Mouse (Mus musculus): ENCODE data around the gene Utf1. TPM values are rescaled to one million over a fixed set of nuclear protein-coding genes. Genes with fewer than 3 reads are reported as not detected.

Gene Utf1
- not detected in 2 replicates for polyA plus RNA-seq (2014; fragmentation: Nextera tagmentation; extraction: Ambion mirVana)

- no peak within 1 kb of the TSS for H3K27ac ChIP-seq (ENCODE audit: low read depth, low read length)
- H3K4me1 ChIP-seq (ENCODE audit: control insufficient read depth, insufficient read depth, low read length) = peaks cover 2% of the 10 kb centered on the region; the same call in 1 of the 2 replicates
- no peaks in the 10 kb centered on the region for H3K36me3 ChIP-seq (ENCODE audit: control insufficient read depth, insufficient read depth, low read length)
- H3K4me2 ChIP-seq (ENCODE audit: low read depth) = peak within 1 kb of the TSS; percentile 34
- H3K4me3 ChIP-seq (ENCODE audit: low read depth, low read length) = peak within 1 kb of the TSS; percentile 22
- no peaks in the 10 kb centered on the region for H3K9me3 ChIP-seq (ENCODE audit: control insufficient read depth, low read length)
- ATAC-seq (ENCODE audit: insufficient read depth, low FRiP score, low TSS enrichment) (no peak), DNase-seq (ENCODE audit: low spot score) (no peak)
- no peak within 1 kb of the TSS for H3K9ac ChIP-seq (ENCODE audit: low read length)
- under 1% methylated on average over 59 of the region's 59 CpGs for WGBS
- H3K27me3 ChIP-seq (ENCODE audit: control insufficient read depth, insufficient read depth, low read length) = peaks cover 58% of the 10 kb centered on the region
Measured at GRCm38 (mm10) chr7:139943674-139944281, at the start of gene Utf1. TSS of gene Utf1 (plus strand) at chr7:139943789.

GRCm38 (mm10) chr7:139894655-139895557 lies 48.7 kb upstream of the Utf1 start, which contains the start of gene Kndc1:
TSS of gene Kndc1 (plus strand) at chr7:139894696.
- Histone ChIP-seq H3K27ac (ENCODE audit: low read depth, low read length) (no peak within 1 kb of the TSS), H3K4me1 (ENCODE audit: control insufficient read depth, insufficient read depth, low read length) (no peaks in the 10 kb centered on the region; the same call in 1 of the 2 replicates), H3K4me2 (ENCODE audit: low read depth) (peak within 1 kb of the TSS; percentile 83), H3K27me3 (ENCODE audit: control insufficient read depth, insufficient read depth, low read length) (peaks cover 30% of the 10 kb centered on the region), H3K9ac (ENCODE audit: low read length) (peak within 1 kb of the TSS; percentile 56), H3K9me3 (ENCODE audit: control insufficient read depth, low read length) (no peaks in the 10 kb centered on the region), H3K4me3 (ENCODE audit: low read depth, low read length) (peak within 1 kb of the TSS; percentile 47), H3K36me3 (ENCODE audit: control insufficient read depth, insufficient read depth, low read length) (no peaks in the 10 kb centered on the region)
- under 1% methylated on average over 42 of the region's 50 CpGs for WGBS
- DNase-seq (ENCODE audit: low spot score) (peak; percentile 66), ATAC-seq (ENCODE audit: insufficient read depth, low FRiP score, low TSS enrichment) (peak; percentile 69)

DNA sequence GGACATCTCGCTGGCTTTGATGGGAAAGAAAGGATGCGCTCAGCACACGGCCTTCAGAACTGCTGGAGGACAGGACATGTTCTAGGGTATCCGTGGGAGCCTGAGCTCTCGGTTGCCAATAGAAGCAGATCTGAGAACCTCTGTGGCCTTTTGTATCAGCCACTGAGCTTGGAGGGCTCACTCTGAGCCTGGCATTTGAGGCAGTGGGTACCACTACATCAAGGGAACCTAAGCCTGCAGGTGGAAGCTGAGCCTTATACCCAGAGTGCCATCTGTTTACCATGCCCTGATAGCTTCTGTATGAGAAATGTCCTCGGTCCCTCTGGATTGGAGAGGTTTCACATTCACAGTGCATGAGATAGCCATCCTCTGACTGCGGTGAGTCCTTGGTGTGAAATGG lies 47.3 kb upstream of the Utf1 start:
- WGBS = 73% methylated on average over 7 of the region's 7 CpGs
- H3K4me2 ChIP-seq (ENCODE audit: low read depth) = no peak overlapping the region

GRCm38 (mm10) chr7:139896796-139897195 lies 46.8 kb upstream of the Utf1 start:
- Histone ChIP-seq H3K4me3 (ENCODE audit: low read depth, low read length) (no peak overlapping the region), H3K9me3 (ENCODE audit: control insufficient read depth, low read length) (no peaks in the 10 kb centered on the region), H3K4me2 (ENCODE audit: low read depth) (no peak overlapping the region), H3K27ac (ENCODE audit: low read depth, low read length) (no peak overlapping the region), H3K9ac (ENCODE audit: low read length) (no peak overlapping the region), H3K4me1 (ENCODE audit: control insufficient read depth, insufficient read depth, low read length) (no peaks in the 10 kb centered on the region; the same call in 1 of the 2 replicates), H3K27me3 (ENCODE audit: control insufficient read depth, insufficient read depth, low read length) (peaks cover 30% of the 10 kb centered on the region), H3K36me3 (ENCODE audit: control insufficient read depth, insufficient read depth, low read length) (no peaks in the 10 kb centered on the region)
- WGBS = 83% methylated on average over 7 of the region's 7 CpGs
- DNase-seq (ENCODE audit: low spot score) = no peak
- ATAC-seq (ENCODE audit: insufficient read depth, low FRiP score, low TSS enrichment) = no peak

More for the DNA sequence above, 47.3 kb upstream of the Utf1 start:
- H3K27ac ChIP-seq (ENCODE audit: low read depth, low read length) = no peak overlapping the region
- H3K36me3 ChIP-seq (ENCODE audit: control insufficient read depth, insufficient read depth, low read length) = no peaks in the 10 kb centered on the region
- DNase-seq (ENCODE audit: low spot score) = no peak
- no peak overlapping the region for H3K9ac ChIP-seq (ENCODE audit: low read length)
- ATAC-seq (ENCODE audit: insufficient read depth, low FRiP score, low TSS enrichment) = no peak
- no peaks in the 10 kb centered on the region; the same call in 1 of the 2 replicates for H3K4me1 ChIP-seq (ENCODE audit: control insufficient read depth, insufficient read depth, low read length)
- peaks cover 30% of the 10 kb centered on the region for H3K27me3 ChIP-seq (ENCODE audit: control insufficient read depth, insufficient read depth, low read length)
- H3K4me3 ChIP-seq (ENCODE audit: low read depth, low read length) = no peak overlapping the region
- H3K9me3 ChIP-seq (ENCODE audit: control insufficient read depth, low read length) = no peaks in the 10 kb centered on the region

DNA sequence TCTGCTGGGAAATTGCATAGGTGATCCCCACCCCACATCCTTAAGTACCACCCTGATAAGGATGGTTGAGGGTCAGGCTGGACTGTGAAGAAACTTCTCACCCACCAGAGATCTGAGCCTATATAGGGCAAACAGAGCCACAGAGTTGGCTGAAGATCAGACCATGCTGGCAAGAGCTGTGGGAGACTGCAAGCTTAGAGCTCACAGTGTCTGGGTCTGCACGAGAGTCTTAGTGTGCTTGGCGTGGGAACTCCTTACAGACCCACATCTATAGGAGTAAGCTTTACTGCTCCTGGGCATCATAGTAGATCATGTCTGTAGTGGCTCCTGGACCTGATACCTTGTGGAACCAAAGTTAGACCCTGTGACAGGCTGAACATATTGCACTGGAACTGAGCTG lies 45.0 kb upstream of the Utf1 start:
- no peaks in the 10 kb centered on the region for H3K36me3 ChIP-seq (ENCODE audit: control insufficient read depth, insufficient read depth, low read length)
- no peaks in the 10 kb centered on the region for H3K9me3 ChIP-seq (ENCODE audit: control insufficient read depth, low read length)
- no peaks in the 10 kb centered on the region; the same call in 1 of the 2 replicates for H3K4me1 ChIP-seq (ENCODE audit: control insufficient read depth, insufficient read depth, low read length)
- H3K4me3 ChIP-seq (ENCODE audit: low read depth, low read length) = no peak overlapping the region
- no peak overlapping the region for H3K9ac ChIP-seq (ENCODE audit: low read length)
- peaks cover 23% of the 10 kb centered on the region for H3K27me3 ChIP-seq (ENCODE audit: control insufficient read depth, insufficient read depth, low read length)
- 90% methylated on average over 2 of the region's 2 CpGs for WGBS
- ATAC-seq (ENCODE audit: insufficient read depth, low FRiP score, low TSS enrichment) = no peak
- H3K4me2 ChIP-seq (ENCODE audit: low read depth) = no peak overlapping the region
- DNase-seq (ENCODE audit: low spot score) = no peak
- no peak overlapping the region for H3K27ac ChIP-seq (ENCODE audit: low read depth, low read length)

GRCm38 (mm10) chr7:139899505-139899904 lies 44.1 kb upstream of the Utf1 start:
- H3K27me3 ChIP-seq (ENCODE audit: control insufficient read depth, insufficient read depth, low read length) = peaks cover 14% of the 10 kb centered on the region
- no peak overlapping the region for H3K9ac ChIP-seq (ENCODE audit: low read length)
- WGBS = 85% methylated on average over 7 of the region's 7 CpGs
- ATAC-seq (ENCODE audit: insufficient read depth, low FRiP score, low TSS enrichment) = no peak
- no peak overlapping the region for H3K27ac ChIP-seq (ENCODE audit: low read depth, low read length)
- DNase-seq (ENCODE audit: low spot score) = no peak
- no peak overlapping the region for H3K4me2 ChIP-seq (ENCODE audit: low read depth)
- H3K36me3 ChIP-seq (ENCODE audit: control insufficient read depth, insufficient read depth, low read length) = no peaks in the 10 kb centered on the region
- H3K9me3 ChIP-seq (ENCODE audit: control insufficient read depth, low read length) = no peaks in the 10 kb centered on the region
- no peak overlapping the region for H3K4me3 ChIP-seq (ENCODE audit: low read depth, low read length)
- H3K4me1 ChIP-seq (ENCODE audit: control insufficient read depth, insufficient read depth, low read length) = no peaks in the 10 kb centered on the region; the same call in 1 of the 2 replicates

GRCm38 (mm10) chr7:139900456-139900855 lies 43.1 kb upstream of the Utf1 start:
- ATAC-seq (ENCODE audit: insufficient read depth, low FRiP score, low TSS enrichment) (no peak), DNase-seq (ENCODE audit: low spot score) (no peak)
- Histone ChIP-seq H3K4me3 (ENCODE audit: low read depth, low read length) (no peak overlapping the region), H3K4me2 (ENCODE audit: low read depth) (no peak overlapping the region), H3K36me3 (ENCODE audit: control insufficient read depth, insufficient read depth, low read length) (no peaks in the 10 kb centered on the region), H3K9me3 (ENCODE audit: control insufficient read depth, low read length) (no peaks in the 10 kb centered on the region), H3K27ac (ENCODE audit: low read depth, low read length) (no peak overlapping the region), H3K9ac (ENCODE audit: low read length) (no peak overlapping the region), H3K27me3 (ENCODE audit: control insufficient read depth, insufficient read depth, low read length) (peaks cover 5% of the 10 kb centered on the region), H3K4me1 (ENCODE audit: control insufficient read depth, insufficient read depth, low read length) (peaks cover 7% of the 10 kb centered on the region; the same call in 1 of the 2 replicates)
- 94% methylated on average over 7 of the region's 7 CpGs for WGBS

DNA sequence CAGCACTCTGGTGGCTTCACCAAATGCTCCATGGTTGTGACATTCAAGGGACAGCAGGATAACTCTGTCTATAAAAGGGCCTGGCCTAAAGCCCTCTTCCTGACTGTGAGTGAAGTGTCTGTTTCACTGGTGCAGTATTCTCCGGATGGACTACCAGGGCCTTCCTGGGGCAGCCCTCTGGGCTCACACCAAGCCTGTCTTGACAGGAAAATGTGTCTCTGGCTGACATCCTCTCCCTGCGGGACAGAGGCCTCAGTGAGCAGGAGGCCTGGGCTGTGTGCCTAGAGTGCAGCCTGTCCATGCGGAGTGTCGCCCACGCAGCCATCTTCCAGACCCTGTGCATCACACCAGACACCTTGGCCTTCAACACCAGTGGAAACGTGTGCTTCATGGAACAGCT lies 42.7 kb upstream of the Utf1 start:
- no peaks in the 10 kb centered on the region for H3K36me3 ChIP-seq (ENCODE audit: control insufficient read depth, insufficient read depth, low read length)
- H3K4me1 ChIP-seq (ENCODE audit: control insufficient read depth, insufficient read depth, low read length) = peaks cover 8% of the 10 kb centered on the region; the same call in 1 of the 2 replicates
- ATAC-seq (ENCODE audit: insufficient read depth, low FRiP score, low TSS enrichment) (no peak), DNase-seq (ENCODE audit: low spot score) (no peak)
- no peaks in the 10 kb centered on the region for H3K9me3 ChIP-seq (ENCODE audit: control insufficient read depth, low read length)
- WGBS = 91% methylated on average over 6 of the region's 6 CpGs
- H3K27me3 ChIP-seq (ENCODE audit: control insufficient read depth, insufficient read depth, low read length) = peaks cover under 1% of the 10 kb centered on the region
- H3K9ac ChIP-seq (ENCODE audit: low read length) = no peak overlapping the region
- no peak overlapping the region for H3K4me3 ChIP-seq (ENCODE audit: low read depth, low read length)
- H3K27ac ChIP-seq (ENCODE audit: low read depth, low read length) = no peak overlapping the region
- no peak overlapping the region for H3K4me2 ChIP-seq (ENCODE audit: low read depth)
